Mouse (Mus musculus): ENCODE results near the gene Olfr635. TPM values are rescaled to one million over a fixed set of nuclear protein-coding genes. Genes with fewer than 3 reads are reported as not detected.

The Olfr635 gene
- polyA plus RNA-seq, 1 experiment from 2014 or later = not detected

DNA sequence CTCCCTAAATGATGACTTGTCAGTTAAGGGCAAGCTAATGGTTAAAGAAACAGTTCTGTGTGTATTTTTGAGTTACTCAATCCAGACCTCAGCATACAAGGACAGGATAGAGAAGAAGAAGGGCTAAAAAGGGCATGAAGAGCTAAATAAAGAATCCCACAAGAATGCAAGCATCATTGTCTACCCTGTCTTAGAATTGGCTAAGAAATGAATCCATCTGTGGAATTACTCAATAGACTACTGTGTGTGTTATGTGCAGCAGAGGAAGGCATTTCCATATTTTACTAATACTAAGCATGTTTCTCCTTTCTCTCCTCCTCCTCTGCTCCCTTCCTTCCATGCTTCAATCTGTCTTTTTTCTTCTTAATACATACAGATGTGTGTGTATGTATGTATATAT, 28.2 kb downstream of the Olfr635 start:
- no peak overlapping the region for H3K9ac ChIP-seq
- H3K9me3 ChIP-seq (ENCODE audit: low read depth, low read length) = no peaks in the 10 kb centered on the region
- no peak for ATAC-seq (ENCODE audit: insufficient read depth)
- no peak overlapping the region for H3K4me3 ChIP-seq (ENCODE audit: low read depth, low read length)
- no peaks in the 10 kb centered on the region for H3K27me3 ChIP-seq (ENCODE audit: insufficient read depth, low read length)
- no peaks in the 10 kb centered on the region for H3K36me3 ChIP-seq (ENCODE audit: insufficient read depth)
- no peak overlapping the region for H3K27ac ChIP-seq (ENCODE audit: low read depth)
- no peak for TF ChIP-seq CTCF (IDR thresholded peaks at IDR 0.05; ENCODE audit: low read depth)
- H3K4me1 ChIP-seq (ENCODE audit: insufficient read depth) = no peaks in the 10 kb centered on the region
- H3K4me2 ChIP-seq = no peak overlapping the region
- no peak for DNase-seq

DNA sequence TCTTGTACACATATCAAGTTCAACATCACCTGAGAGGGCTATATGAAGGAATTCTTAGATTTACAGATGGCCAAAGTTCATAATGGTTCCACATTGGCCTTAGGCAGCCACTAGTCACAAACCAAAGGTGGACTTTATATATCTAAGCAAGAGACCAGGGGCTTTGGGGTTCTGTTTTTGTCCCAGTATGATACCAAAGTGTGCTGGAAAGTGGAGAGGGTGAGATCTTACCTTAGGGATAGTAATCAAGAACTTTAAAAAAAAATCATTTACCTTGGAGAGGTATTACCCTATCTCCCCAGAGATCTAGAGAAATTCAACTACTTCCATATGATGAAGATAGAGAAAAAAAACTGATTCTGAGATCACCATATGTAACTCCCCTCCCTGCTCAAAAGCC, 46.3 kb downstream of the Olfr635 start, which contains the start of gene Olfr639:
TSS of gene Olfr639 (minus strand) at position 101 of the 400 bp plus-strand sequence.
- H3K27me3 ChIP-seq (ENCODE audit: insufficient read depth, low read length) = no peaks in the 10 kb centered on the region

DNA sequence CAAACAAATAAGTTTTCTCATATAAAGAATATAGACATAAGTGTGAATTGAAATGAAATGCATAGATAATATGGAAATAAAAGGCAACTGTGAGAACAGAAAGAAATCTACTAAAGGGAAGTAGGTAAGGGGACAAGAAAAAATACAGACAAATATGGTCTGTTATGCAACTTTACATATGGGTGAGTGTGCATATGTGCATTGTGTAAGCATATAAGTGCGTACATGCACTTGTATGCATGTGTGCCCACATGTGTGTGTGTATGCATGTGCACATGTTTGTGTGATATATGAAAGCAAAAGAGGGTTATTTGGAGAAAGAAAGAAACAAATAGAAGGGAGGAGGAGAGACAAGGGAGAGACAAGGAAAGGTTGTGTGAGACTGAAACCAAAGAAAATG, 48.0 kb downstream of the Olfr635 start:
- Histone ChIP-seq H3K4me3 (ENCODE audit: low read depth, low read length) (no peak overlapping the region), H3K4me1 (ENCODE audit: insufficient read depth) (no peaks in the 10 kb centered on the region), H3K27ac (ENCODE audit: low read depth) (no peak overlapping the region), H3K27me3 (ENCODE audit: insufficient read depth, low read length) (no peaks in the 10 kb centered on the region), H3K36me3 (ENCODE audit: insufficient read depth) (no peaks in the 10 kb centered on the region), H3K9ac (no peak overlapping the region), H3K4me2 (no peak overlapping the region), H3K9me3 (ENCODE audit: low read depth, low read length) (no peaks in the 10 kb centered on the region)
- TF ChIP-seq CTCF (IDR thresholded peaks at IDR 0.05; ENCODE audit: low read depth) = no peak
- WGBS = 81% methylated on average over 1 of the region's 1 CpGs
- no peak for DNase-seq
- ATAC-seq (ENCODE audit: insufficient read depth) = no peak

More for the DNA sequence above, 46.3 kb downstream of the Olfr635 start, which contains the start of gene Olfr639:
- ATAC-seq (ENCODE audit: insufficient read depth) (no peak), DNase-seq (no peak)
- Histone ChIP-seq H3K9ac (no peak within 1 kb of the TSS), H3K36me3 (ENCODE audit: insufficient read depth) (no peaks in the 10 kb centered on the region), H3K4me2 (no peak within 1 kb of the TSS), H3K4me1 (ENCODE audit: insufficient read depth) (no peaks in the 10 kb centered on the region), H3K4me3 (ENCODE audit: low read depth, low read length) (no peak within 1 kb of the TSS), H3K27ac (ENCODE audit: low read depth) (no peak within 1 kb of the TSS), H3K9me3 (ENCODE audit: low read depth, low read length) (no peaks in the 10 kb centered on the region)
- TF ChIP-seq CTCF (IDR thresholded peaks at IDR 0.05; ENCODE audit: low read depth) = no peak

DNA sequence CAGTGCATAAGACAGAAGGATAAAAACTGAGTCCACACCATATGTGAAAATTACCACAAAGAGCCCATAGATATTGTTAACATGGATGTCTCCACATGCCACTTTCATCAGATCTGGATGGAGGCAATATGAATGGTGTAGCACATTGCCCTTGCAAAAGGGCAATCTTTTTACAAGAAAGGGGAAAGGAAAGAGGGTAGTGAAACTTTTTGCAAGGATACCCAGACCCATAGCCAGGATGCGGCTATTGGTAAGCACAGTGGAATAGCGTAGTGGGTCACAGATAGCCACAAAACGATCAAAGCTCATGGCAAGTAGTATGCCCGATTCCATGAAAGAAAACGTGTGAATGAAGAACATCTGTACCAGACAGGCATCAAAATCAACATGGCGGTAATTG, 50.7 kb downstream of the Olfr635 start:
- Histone ChIP-seq H3K27ac (ENCODE audit: low read depth) (no peak overlapping the region), H3K9me3 (ENCODE audit: low read depth, low read length) (no peaks in the 10 kb centered on the region), H3K4me3 (ENCODE audit: low read depth, low read length) (no peak overlapping the region), H3K4me2 (no peak overlapping the region), H3K27me3 (ENCODE audit: insufficient read depth, low read length) (no peaks in the 10 kb centered on the region), H3K36me3 (ENCODE audit: insufficient read depth) (no peaks in the 10 kb centered on the region), H3K9ac (no peak overlapping the region), H3K4me1 (ENCODE audit: insufficient read depth) (no peaks in the 10 kb centered on the region)
- DNase-seq = no peak
- WGBS = 91% methylated on average over 6 of the region's 6 CpGs
- TF ChIP-seq CTCF (IDR thresholded peaks at IDR 0.05; ENCODE audit: low read depth) = no peak
- no peak for ATAC-seq (ENCODE audit: insufficient read depth)

DNA sequence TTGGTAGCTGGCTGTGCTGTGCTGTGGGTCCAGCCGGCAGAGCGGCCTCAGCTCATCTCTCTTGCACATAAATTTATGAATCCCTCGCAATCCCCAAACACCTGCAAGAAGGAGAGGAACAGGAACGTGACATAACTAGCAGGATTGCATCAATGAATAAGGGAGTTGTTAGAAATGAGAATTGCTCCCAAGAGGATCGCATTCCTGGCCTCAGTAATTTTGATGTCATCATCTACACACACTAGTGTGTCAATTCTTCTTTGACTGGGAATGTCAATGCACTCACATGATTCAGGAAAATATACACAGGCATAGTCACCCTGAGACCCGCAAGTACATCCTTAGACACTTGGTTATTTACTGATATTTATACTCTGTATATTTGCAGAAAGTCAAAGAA, 54.5 kb downstream of the Olfr635 start, which contains the start of gene Olfr640:
TSS of gene Olfr640 (minus strand) at position 101 of the 400 bp plus-strand sequence.
- no peaks in the 10 kb centered on the region for H3K4me1 ChIP-seq (ENCODE audit: insufficient read depth)

DNA sequence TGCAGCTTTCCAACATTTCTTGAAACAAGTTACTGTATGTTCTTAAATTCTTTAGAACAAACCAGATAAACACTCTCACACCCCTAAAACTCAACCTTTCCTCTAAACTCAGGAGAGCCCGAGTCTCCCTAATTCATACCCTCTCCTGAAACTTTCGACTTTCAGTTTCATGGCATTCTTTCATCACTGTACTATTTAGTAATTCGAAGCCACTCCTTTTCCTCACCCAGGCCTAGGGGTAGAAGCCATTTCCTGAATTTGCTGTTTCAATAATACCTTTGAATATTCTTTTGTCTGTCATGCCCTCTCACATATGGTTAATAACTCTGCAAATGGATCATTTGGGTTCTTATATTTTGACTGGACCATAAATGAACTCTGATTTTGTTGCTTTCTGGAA, 56.0 kb downstream of the Olfr635 start:
- no peaks in the 10 kb centered on the region for H3K27me3 ChIP-seq (ENCODE audit: insufficient read depth, low read length)
- H3K9me3 ChIP-seq (ENCODE audit: low read depth, low read length) = no peaks in the 10 kb centered on the region
- WGBS = 77% methylated on average over 3 of the region's 3 CpGs
- no peak overlapping the region for H3K27ac ChIP-seq (ENCODE audit: low read depth)
- TF ChIP-seq CTCF (IDR thresholded peaks at IDR 0.05; ENCODE audit: low read depth) = no peak
- DNase-seq (no peak), ATAC-seq (ENCODE audit: insufficient read depth) (no peak)
- H3K9ac ChIP-seq = no peak overlapping the region
- no peaks in the 10 kb centered on the region for H3K4me1 ChIP-seq (ENCODE audit: insufficient read depth)
- no peak overlapping the region for H3K4me2 ChIP-seq
- no peak overlapping the region for H3K4me3 ChIP-seq (ENCODE audit: low read depth, low read length)
- H3K36me3 ChIP-seq (ENCODE audit: insufficient read depth) = no peaks in the 10 kb centered on the region

More for the DNA sequence above, 54.5 kb downstream of the Olfr635 start, which contains the start of gene Olfr640:
- TF ChIP-seq CTCF (IDR thresholded peaks at IDR 0.05; ENCODE audit: low read depth) = no peak
- no peaks in the 10 kb centered on the region for H3K27me3 ChIP-seq (ENCODE audit: insufficient read depth, low read length)
- no peak for ATAC-seq (ENCODE audit: insufficient read depth)
- 77% methylated on average over 6 of the region's 6 CpGs for WGBS
- no peak for DNase-seq
- no peaks in the 10 kb centered on the region for H3K36me3 ChIP-seq (ENCODE audit: insufficient read depth)
- no peak within 1 kb of the TSS for H3K4me3 ChIP-seq (ENCODE audit: low read depth, low read length)
- H3K9me3 ChIP-seq (ENCODE audit: low read depth, low read length) = no peaks in the 10 kb centered on the region
- no peak within 1 kb of the TSS for H3K9ac ChIP-seq
- no peak within 1 kb of the TSS for H3K4me2 ChIP-seq
- H3K27ac ChIP-seq (ENCODE audit: low read depth) = no peak within 1 kb of the TSS

DNA sequence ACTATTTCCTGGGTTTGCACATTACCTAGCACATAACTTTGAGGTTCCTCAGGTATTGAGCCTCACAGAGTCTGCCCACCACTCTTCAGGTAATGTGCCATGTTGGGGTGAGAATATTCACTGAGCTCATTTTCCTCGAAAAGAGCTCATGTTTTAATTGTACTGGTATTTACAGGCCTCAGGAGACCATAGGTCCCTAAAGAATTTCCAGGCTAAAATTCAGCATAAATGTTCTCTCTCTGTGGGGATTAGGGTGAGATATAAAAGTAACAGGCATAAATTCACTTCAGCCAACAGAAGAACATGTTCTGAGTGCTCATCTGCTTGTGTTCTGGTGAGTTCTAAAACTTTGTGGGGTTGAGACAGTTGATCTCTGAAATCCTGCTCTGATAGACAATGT, 64.2 kb downstream of the Olfr635 start, which contains the start of gene Olfr641:
TSS of gene Olfr641 (plus strand) at position 301 of the 400 bp plus-strand sequence.
- no peak within 1 kb of the TSS for H3K27ac ChIP-seq (ENCODE audit: low read depth)

More for the DNA sequence above, 64.2 kb downstream of the Olfr635 start, which contains the start of gene Olfr641:
- Histone ChIP-seq H3K4me2 (no peak within 1 kb of the TSS), H3K27me3 (ENCODE audit: insufficient read depth, low read length) (no peaks in the 10 kb centered on the region), H3K9ac (no peak within 1 kb of the TSS), H3K9me3 (ENCODE audit: low read depth, low read length) (no peaks in the 10 kb centered on the region), H3K4me1 (ENCODE audit: insufficient read depth) (no peaks in the 10 kb centered on the region), H3K36me3 (ENCODE audit: insufficient read depth) (no peaks in the 10 kb centered on the region), H3K4me3 (ENCODE audit: low read depth, low read length) (no peak within 1 kb of the TSS)
- WGBS = 70% methylated on average over 1 of the region's 1 CpGs
- ATAC-seq (ENCODE audit: insufficient read depth) (no peak), DNase-seq (no peak)
- no peak for TF ChIP-seq CTCF (IDR thresholded peaks at IDR 0.05; ENCODE audit: low read depth)

Other genes starting within 250 kb of the Olfr635 start
- gene Olfr628, start 240.8 kb upstream of the Olfr635 start, polyA plus RNA-seq (2014; fragmentation: Nextera tagmentation; extraction: Ambion mirVana) = not detected in 2 replicates
- not detected in 2 replicates for gene Olfr629, start 226.2 kb upstream of the Olfr635 start, polyA plus RNA-seq (2014; fragmentation: Nextera tagmentation; extraction: Ambion mirVana)
- gene Olfr630, start 213.8 kb upstream of the Olfr635 start, polyA plus RNA-seq (2014; fragmentation: Nextera tagmentation; extraction: Ambion mirVana) = not detected in 2 replicates
- gene Olfr69, start 199.6 kb upstream of the Olfr635 start, polyA plus RNA-seq (2014; fragmentation: Nextera tagmentation; extraction: Ambion mirVana) = not detected in 2 replicates
- gene Olfr68, start 191.5 kb upstream of the Olfr635 start, polyA plus RNA-seq (2014; fragmentation: Nextera tagmentation; extraction: Ambion mirVana) = not detected in 2 replicates
- gene Olfr67, start 179.3 kb upstream of the Olfr635 start, polyA plus RNA-seq (2014; fragmentation: Nextera tagmentation; extraction: Ambion mirVana) = not detected in 2 replicates
- 3,031 and 3,067 TPM in 2 replicates for gene Hbb-bt, start 157.2 kb upstream of the Olfr635 start, polyA plus RNA-seq (2014; fragmentation: Nextera tagmentation; extraction: Ambion mirVana)
- 7,232 and 7,259 TPM in 2 replicates for gene Hbb-bs, start 143.1 kb upstream of the Olfr635 start, polyA plus RNA-seq (2014; fragmentation: Nextera tagmentation; extraction: Ambion mirVana)
- not detected in 2 replicates for gene Hbb-bh2, start 130.6 kb upstream of the Olfr635 start, polyA plus RNA-seq (2014; fragmentation: Nextera tagmentation; extraction: Ambion mirVana)
- 9.2 and 18.0 TPM in 2 replicates for gene Hbb-bh1, start 128.0 kb upstream of the Olfr635 start, polyA plus RNA-seq (2014; fragmentation: Nextera tagmentation; extraction: Ambion mirVana)
- gene Hbb-y, start 117.9 kb upstream of the Olfr635 start, polyA plus RNA-seq (2014; fragmentation: Nextera tagmentation; extraction: Ambion mirVana) = 1,485 and 1,968 TPM in 2 replicates
- gene Olfr66, start 84.9 kb upstream of the Olfr635 start, polyA plus RNA-seq (2014; fragmentation: Nextera tagmentation; extraction: Ambion mirVana) = not detected in 2 replicates
- not detected in 2 replicates for gene Olfr64, start 76.7 kb upstream of the Olfr635 start, polyA plus RNA-seq (2014; fragmentation: Nextera tagmentation; extraction: Ambion mirVana)
- not detected in 2 replicates for gene Olfr65, start 67.7 kb upstream of the Olfr635 start, polyA plus RNA-seq (2014; fragmentation: Nextera tagmentation; extraction: Ambion mirVana)
- gene Olfr631, start 42.3 kb upstream of the Olfr635 start, polyA plus RNA-seq (2014; fragmentation: Nextera tagmentation; extraction: Ambion mirVana) = not detected in 2 replicates
- not detected in 2 replicates for gene Olfr632, start 36.8 kb upstream of the Olfr635 start, polyA plus RNA-seq (2014; fragmentation: Nextera tagmentation; extraction: Ambion mirVana)
- not detected in 2 replicates for gene Olfr633, start 26.7 kb upstream of the Olfr635 start, polyA plus RNA-seq (2014; fragmentation: Nextera tagmentation; extraction: Ambion mirVana)
- not detected in 2 replicates for gene Olfr638, start 27.6 kb downstream of the Olfr635 start, polyA plus RNA-seq (2014; fragmentation: Nextera tagmentation; extraction: Ambion mirVana)
- not detected in 2 replicates for gene Olfr639, start 46.2 kb downstream of the Olfr635 start, polyA plus RNA-seq (2014; fragmentation: Nextera tagmentation; extraction: Ambion mirVana)
- not detected in 2 replicates for gene Olfr640, start 54.4 kb downstream of the Olfr635 start, polyA plus RNA-seq (2014; fragmentation: Nextera tagmentation; extraction: Ambion mirVana)
- gene Olfr641, start 64.3 kb downstream of the Olfr635 start, polyA plus RNA-seq (2014; fragmentation: Nextera tagmentation; extraction: Ambion mirVana) = not detected in 2 replicates
- not detected in 2 replicates for gene Olfr642, start 81.5 kb downstream of the Olfr635 start, polyA plus RNA-seq (2014; fragmentation: Nextera tagmentation; extraction: Ambion mirVana)
- not detected in 2 replicates for gene 4930516K23Rik, start 90.3 kb downstream of the Olfr635 start, polyA plus RNA-seq (2014; fragmentation: Nextera tagmentation; extraction: Ambion mirVana)
- gene Olfr644, start 100.7 kb downstream of the Olfr635 start, polyA plus RNA-seq (2014; fragmentation: Nextera tagmentation; extraction: Ambion mirVana) = not detected in 2 replicates
- not detected in 2 replicates for gene Olfr645, start 114.3 kb downstream of the Olfr635 start, polyA plus RNA-seq (2014; fragmentation: Nextera tagmentation; extraction: Ambion mirVana)
- not detected in 2 replicates for gene Olfr646, start 133.7 kb downstream of the Olfr635 start, polyA plus RNA-seq (2014; fragmentation: Nextera tagmentation; extraction: Ambion mirVana)
- gene Ubqln5, start 158.7 kb downstream of the Olfr635 start, polyA plus RNA-seq (2014; fragmentation: Nextera tagmentation; extraction: Ambion mirVana) = not detected in 2 replicates
- not detected in 2 replicates for gene Olfr643, start 166.3 kb downstream of the Olfr635 start, polyA plus RNA-seq (2014; fragmentation: Nextera tagmentation; extraction: Ambion mirVana)
- not detected in 2 replicates for gene Ubqln3, start 172.1 kb downstream of the Olfr635 start, polyA plus RNA-seq (2014; fragmentation: Nextera tagmentation; extraction: Ambion mirVana)
- not detected in 2 replicates for gene Ubqlnl, start 179.4 kb downstream of the Olfr635 start, polyA plus RNA-seq (2014; fragmentation: Nextera tagmentation; extraction: Ambion mirVana)
- 0.08 TPM in 1 of 2 replicates, not detected in the other for gene Olfm5, start 193.7 kb downstream of the Olfr635 start, polyA plus RNA-seq (2014; fragmentation: Nextera tagmentation; extraction: Ambion mirVana)
- 0.32 and 0.37 TPM in 2 replicates for gene Olfr648, start 212.2 kb downstream of the Olfr635 start, polyA plus RNA-seq (2014; fragmentation: Nextera tagmentation; extraction: Ambion mirVana)
- not detected in 2 replicates for gene Olfr649, start 224.8 kb downstream of the Olfr635 start, polyA plus RNA-seq (2014; fragmentation: Nextera tagmentation; extraction: Ambion mirVana)
- 0.62 and 1.1 TPM in 2 replicates for gene Trim6, start 247.6 kb downstream of the Olfr635 start, polyA plus RNA-seq (2014; fragmentation: Nextera tagmentation; extraction: Ambion mirVana)